Mouse (Mus musculus) ES-Bruce4 (cell line): ENCODE results near the gene Psip1.

Experiments used
- CTCF ChIP-seq: IDR thresholded peaks from one replicate; pipeline ENCODE4 v1.8.1; 2011; ENCODE audit warnings: low read depth, low read length
- EP300 ChIP-seq: IDR thresholded peaks from 2 replicates; pipeline ENCODE4 v1.6.1; 2011; ENCODE audit warnings: low read depth, low read length; ENCODE audit not compliant: insufficient read depth
- POLR2A ChIP-seq: IDR thresholded peaks from one replicate; pipeline ENCODE4 v1.8.1; 2011; ENCODE audit warnings: low read length; ENCODE audit not compliant: insufficient read depth

DNA sequence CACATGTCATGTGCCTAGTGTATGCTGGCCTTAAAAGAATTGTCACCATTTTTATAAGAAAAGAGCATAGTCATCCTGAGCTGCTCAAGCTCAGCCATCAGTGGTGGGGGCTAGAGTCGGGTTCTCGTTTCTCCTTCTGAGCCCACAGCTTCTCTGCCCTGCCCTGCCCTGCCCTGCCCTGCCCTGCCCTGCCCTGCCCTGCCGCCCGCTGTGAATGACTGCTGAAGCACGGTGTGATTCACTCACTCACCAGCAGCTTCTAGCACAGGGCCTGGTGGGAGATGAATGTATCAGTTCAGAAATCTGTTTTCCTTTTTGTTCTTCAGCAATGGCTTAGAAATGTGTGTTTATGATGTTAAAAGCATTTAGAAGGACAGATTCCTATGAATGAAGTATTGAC is 47.2 kb downstream of the Psip1 start:
- no peak for TF ChIP-seq CTCF
- 0 out of 2 replicates have a peak, but pooled peaks have one; percentile 45 for TF ChIP-seq EP300
- no peak for TF ChIP-seq POLR2A
